Mouse (Mus musculus): ENCODE data around the gene Cby1.
A peak's percentile ranks its signal among the peaks of the same experiment; 100 is the strongest.

DNA sequence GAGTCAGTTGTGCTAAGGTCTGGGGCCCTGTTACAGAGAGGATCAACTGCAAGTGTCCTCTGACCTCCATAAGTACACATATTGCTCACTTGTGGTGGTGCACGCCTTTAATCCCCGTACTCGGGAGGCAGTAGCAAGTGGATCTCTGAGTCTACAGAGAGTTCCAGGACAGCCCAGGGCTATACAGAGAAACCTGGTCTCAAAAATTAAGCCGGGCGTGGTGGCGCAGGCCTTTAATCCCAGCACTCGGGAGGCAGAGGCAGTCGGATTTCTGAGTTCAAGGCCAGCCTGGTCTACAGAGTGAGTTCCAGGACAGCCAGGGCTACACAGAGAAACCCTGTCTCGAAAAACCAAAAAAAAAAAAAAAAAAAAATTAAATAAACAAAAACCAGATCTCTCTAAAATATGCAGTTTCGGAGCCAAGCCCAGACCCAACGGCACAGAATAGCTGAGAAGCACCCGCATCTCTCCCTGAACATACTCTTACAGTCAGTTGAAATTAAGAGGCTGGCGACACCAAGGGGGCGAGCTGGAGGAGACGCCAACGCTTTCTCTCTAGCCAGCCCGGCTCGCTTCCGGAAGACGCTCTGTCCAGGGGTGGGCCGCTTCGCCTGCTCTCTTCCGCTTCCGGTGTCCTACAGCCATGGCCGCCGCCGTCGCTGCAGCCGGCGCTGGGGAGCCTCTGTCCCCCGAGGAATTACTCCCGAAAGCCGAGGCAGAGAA is 11.4 kb downstream of the Cby1 start, which contains the start of gene Tomm22:
- no peak for TF ChIP-seq CTCF (IDR thresholded peaks at IDR 0.05; ENCODE audit: borderline replicate concordance, insufficient read depth, low read length)
- TF ChIP-seq POLR2A (IDR thresholded peaks at IDR 0.05; ENCODE audit: low read depth, low read length) = peak; percentile 72
